Mouse (Mus musculus) CH12.LX (cell line): ENCODE measurements around the gene Pknox1.
A peak's percentile ranks its signal among the peaks of the same experiment; 100 is the strongest.

Experiments
- BHLHE40 ChIP-seq: IDR thresholded peaks from 2 replicates; pipeline ENCODE4 v1.6.1; 2011; ENCODE audit warnings: mild to moderate bottlenecking, low read depth, low read length, improper control_type of control experiment
- CTCF ChIP-seq, 2 experiments: IDR thresholded peaks in 1 of 2; conservative IDR thresholded peaks in 1 of 2; 2 replicates each; pipeline ENCODE4 v1.5.1; 2011 to 2012; ENCODE audit warnings: low read depth in 2 of 2, low read length in 2 of 2, improper control_type of control experiment in 1 of 2, inconsistent platforms in 1 of 2, mild to moderate bottlenecking in 1 of 2, moderate library complexity in 1 of 2
- HCFC1 ChIP-seq: IDR thresholded peaks from 2 replicates; pipeline ENCODE4 v1.6.1; 2012; ENCODE audit warnings: low read depth, mild to moderate bottlenecking, inconsistent platforms, low read length, improper control_type of control experiment
- NRF1 ChIP-seq: IDR thresholded peaks from 2 replicates; pipeline ENCODE4 v1.6.1; 2014; ENCODE audit warnings: low read depth, mild to moderate bottlenecking, inconsistent platforms, low read length, improper control_type of control experiment, moderate library complexity
- POLR2A ChIP-seq: IDR thresholded peaks from 2 replicates; pipeline ENCODE4 v1.6.1; 2011; ENCODE audit warnings: low read depth, mild to moderate bottlenecking, improper control_type of control experiment, low read length
- RCOR1 ChIP-seq: conservative IDR thresholded peaks from 2 replicates; pipeline ENCODE4 v1.6.1; 2012; ENCODE audit warnings: low read depth, mild to moderate bottlenecking, inconsistent platforms, low read length, improper control_type of control experiment
- ZC3H11A ChIP-seq: IDR thresholded peaks from 2 replicates; pipeline ENCODE4 v1.6.1; 2012; ENCODE audit warnings: low read depth, mild to moderate bottlenecking, inconsistent platforms, low read length, improper control_type of control experiment

- TF ChIP-seq CTCF (conservative IDR thresholded peaks at IDR 0.05 in 1 of 2, IDR thresholded peaks at IDR 0.05 in 1 of 2; ENCODE audit: low read depth in 2 of 2, low read length in 2 of 2) (no peak), ZC3H11A (no peak), HCFC1 (no peak), RCOR1 (no peak), POLR2A (0 out of 2 replicates have a peak, but pooled peaks have one; percentile 7), BHLHE40 (no peak), NRF1 (no peak)
Observed at GRCm38 (mm10) chr17:31547974-31548373, 16.6 kb upstream of the Pknox1 start.
